Mouse (Mus musculus): ENCODE results near the gene Zfp446.

GRCm38 (mm10) chr7:13006011-13006410 is 28.4 kb downstream of the Zfp446 start:
- TF ChIP-seq CTCF (IDR thresholded peaks at IDR 0.05; ENCODE audit: low read depth) (no peak), EP300 (optimal IDR thresholded peaks at IDR 0.05) (no peak)
